Mouse (Mus musculus): Measurements from ENCODE around the gene Ifi27l2a.

Gene Ifi27l2a

GRCm38 (mm10) chr12:103426710-103427109, 16.8 kb downstream of the Ifi27l2a start:
- DNase-seq (ENCODE audit: extremely low read depth, low read depth, low spot score), result no peak

- peak; percentile 87 for DNase-seq (ENCODE audit: extremely low read depth, low read depth, low spot score)
Measured at GRCm38 (mm10) chr12:103425729-103426470, 17.6 kb downstream of the Ifi27l2a start, which contains the start of gene Ddx24. Gene Ddx24, minus strand, starts transcription at chr12:103425830.

- no peak for DNase-seq (ENCODE audit: extremely low read depth, low read depth, low spot score)
Measured at GRCm38 (mm10) chr12:103425016-103425728, 18.3 kb downstream of the Ifi27l2a start.

GRCm38 (mm10) chr12:103408144-103408543, 35.3 kb downstream of the Ifi27l2a start:
- no peak for DNase-seq (ENCODE audit: extremely low read depth, low read depth, low spot score)

- DNase-seq (ENCODE audit: extremely low read depth, low read depth, low spot score), result no peak
Measured at GRCm38 (mm10) chr12:103407720-103408119, 35.8 kb downstream of the Ifi27l2a start, which contains the start of gene 9330161L09Rik. Gene 9330161L09Rik, minus strand, starts transcription at chr12:103407820.

- DNase-seq (ENCODE audit: extremely low read depth, low read depth, low spot score), result no peak
Measured at GRCm38 (mm10) chr12:103404131-103404530, 39.3 kb downstream of the Ifi27l2a start.

- DNase-seq (ENCODE audit: extremely low read depth, low read depth, low spot score), result no peak
Measured at GRCm38 (mm10) chr12:103396751-103397150, 46.7 kb downstream of the Ifi27l2a start.

- DNase-seq (ENCODE audit: extremely low read depth, low read depth, low spot score), result no peak
Measured at GRCm38 (mm10) chr12:103395486-103396275, 47.8 kb downstream of the Ifi27l2a start.

GRCm38 (mm10) chr12:103393528-103393927, 50.0 kb downstream of the Ifi27l2a start:
- no peak for DNase-seq (ENCODE audit: extremely low read depth, low read depth, low spot score)
